Mouse (Mus musculus) liver, adult 2 months (tissue): ENCODE measurements around the gene Glb1l. TPM values are rescaled to one million over a fixed set of nuclear protein-coding genes. Genes with fewer than 3 reads are reported as not detected.

ENCODE experiments used
- DNase-seq: peaks from one replicate; pipeline ENCODE4 v3.0.0-alpha.2; 2011; ENCODE audit warnings: low read depth, low spot score; ENCODE audit errors: extremely low read depth
- H3K27ac ChIP-seq: fragments of 200-500 bp; replicated peaks from 2 replicates; pipeline ENCODE4 v1.5.1; 2012; ENCODE audit warnings: low read depth, mild to moderate bottlenecking, control low read depth, inconsistent platforms, low read length; ENCODE audit not compliant: insufficient read depth
- H3K27me3 ChIP-seq: fragments of 200-500 bp; 2 replicates; pipeline ENCODE4 v1.6.1; 2012; ENCODE audit warnings: mild to moderate bottlenecking, moderate library complexity, low read length, inconsistent platforms; ENCODE audit not compliant: control insufficient read depth, insufficient read depth
- H3K36me3 ChIP-seq: fragments of 200-500 bp; 2 replicates; pipeline ENCODE4 v1.6.1; 2012; ENCODE audit warnings: low read length, inconsistent platforms; ENCODE audit not compliant: control insufficient read depth, insufficient read depth
- H3K4me1 ChIP-seq: fragments of 200-500 bp; 2 replicates; pipeline ENCODE4 v1.6.1; 2011; ENCODE audit warnings: low read length; ENCODE audit not compliant: control insufficient read depth, insufficient read depth
- H3K4me3 ChIP-seq: fragments of 200-500 bp; 2 replicates; pipeline ENCODE4 v1.5.1; 2011; ENCODE audit warnings: low read depth, mild to moderate bottlenecking, control low read depth, low read length, moderate library complexity; ENCODE audit not compliant: insufficient read depth
- H3K79me2 ChIP-seq: fragments of 200-500 bp; 2 replicates; pipeline ENCODE4 v1.6.1; 2012; ENCODE audit warnings: inconsistent platforms, mild to moderate bottlenecking, low read length, moderate library complexity; ENCODE audit not compliant: control insufficient read depth, insufficient read depth
- H3K9ac ChIP-seq: fragments of 200-500 bp; 2 replicates; pipeline ENCODE4 v1.6.1; 2012; ENCODE audit warnings: low read depth, mild to moderate bottlenecking, control low read depth, inconsistent platforms, low read length
- CTCF ChIP-seq: fragments of 200-500 bp; IDR thresholded peaks from 2 replicates; pipeline ENCODE4 v1.5.1; 2011; ENCODE audit warnings: low read depth, low read length, control low read depth
- POLR2A ChIP-seq: fragments of 200-500 bp; IDR thresholded peaks from 2 replicates; pipeline ENCODE4 v1.6.1; 2011; ENCODE audit warnings: low read length, control low read depth; ENCODE audit not compliant: insufficient read depth; ENCODE audit errors: extremely low read depth
- WGBS: fragments of 180-500 bp; shearing (Covaris S2); methylation state at CpG from one replicate; pipeline ENCODE4 v1.1.7; 2018; 5-methylcytosine and 5-hydroxymethylcytosine counted together
- polyA plus RNA-seq: library from polyadenylated mRNA; depleted of rRNA; stranded (reverse); fragments of >200 nt; gene quantifications from 2 replicates; pipeline ENCODE4 v1.2.3, GENCODE M21; 2012; rRNA removed
- total RNA-seq: library from RNA; depleted of rRNA; stranded (reverse); fragments of >200 nt; gene quantifications from 2 replicates; pipeline ENCODE4 v1.2.3, GENCODE M21; 2014; rRNA removed

Glb1l gene
- 3.7 and 4.8 TPM in 2 replicates for total RNA-seq
- 2.1 and 2.5 TPM in 2 replicates for polyA plus RNA-seq

GRCm38 (mm10) chr1:75210136-75211087 lies at the start of gene Glb1l, which contains the start of gene Stk16:
TSS of gene Glb1l (minus strand) at chr1:75210813.
TSS of gene Stk16 (plus strand) at chr1:75210838.
- peak; percentile 86 for DNase-seq
- H3K36me3 ChIP-seq = peaks cover 11% of the 10 kb centered on the region; the same call in 1 of the 2 replicates
- peak within 1 kb of the TSS; percentile 85 for H3K27ac ChIP-seq
- 5% methylated on average over 42 of the region's 42 CpGs for WGBS
- no peaks in the 10 kb centered on the region for H3K27me3 ChIP-seq
- peaks cover 8% of the 10 kb centered on the region; the same call in 1 of the 2 replicates for H3K79me2 ChIP-seq
- peak within 1 kb of the TSS; percentile 92 for H3K9ac ChIP-seq
- peaks cover 29% of the 10 kb centered on the region for H3K4me1 ChIP-seq
- TF ChIP-seq POLR2A = peak; percentile 80
- TF ChIP-seq CTCF = no peak
- H3K4me3 ChIP-seq = peak within 1 kb of the TSS; percentile 89

- Histone ChIP-seq H3K4me1 (peaks cover 2% of the 10 kb centered on the region), H3K27ac (no peak overlapping the region), H3K36me3 (no peaks in the 10 kb centered on the region), H3K4me3 (no peak overlapping the region), H3K27me3 (no peaks in the 10 kb centered on the region), H3K79me2 (no peaks in the 10 kb centered on the region), H3K9ac (no peak overlapping the region)
- DNase-seq = no peak
- 77% methylated on average over 10 of the region's 10 CpGs for WGBS
- TF ChIP-seq CTCF = no peak
- no peak for TF ChIP-seq POLR2A
Observed at GRCm38 (mm10) chr1:75255516-75256046, 45.0 kb upstream of the Glb1l start.

- Histone ChIP-seq H3K27me3 (no peaks in the 10 kb centered on the region), H3K79me2 (no peaks in the 10 kb centered on the region), H3K27ac (no peak overlapping the region), H3K9ac (no peak overlapping the region), H3K4me3 (no peak overlapping the region), H3K36me3 (no peaks in the 10 kb centered on the region), H3K4me1 (peaks cover 2% of the 10 kb centered on the region)
- TF ChIP-seq CTCF = no peak
- TF ChIP-seq POLR2A = no peak
- WGBS = 74% methylated on average over 8 of the region's 8 CpGs
- no peak for DNase-seq
Observed at GRCm38 (mm10) chr1:75254625-75255013, 44.0 kb upstream of the Glb1l start.

- DNase-seq = peak; percentile 57
- TF ChIP-seq POLR2A = no peak
- TF ChIP-seq CTCF = peak; percentile 73
- WGBS = 61% methylated on average over 16 of the region's 16 CpGs
- no peaks in the 10 kb centered on the region for H3K36me3 ChIP-seq
- H3K4me1 ChIP-seq = peaks cover 2% of the 10 kb centered on the region
- H3K4me3 ChIP-seq = no peak overlapping the region
- H3K27ac ChIP-seq = no peak overlapping the region
- H3K27me3 ChIP-seq = no peaks in the 10 kb centered on the region
- H3K79me2 ChIP-seq = no peaks in the 10 kb centered on the region
- no peak overlapping the region for H3K9ac ChIP-seq
Observed at GRCm38 (mm10) chr1:75253849-75254624, 43.4 kb upstream of the Glb1l start.

GRCm38 (mm10) chr1:75253029-75253428 lies 42.4 kb upstream of the Glb1l start:
- no peak overlapping the region for H3K9ac ChIP-seq
- no peaks in the 10 kb centered on the region for H3K27me3 ChIP-seq
- H3K27ac ChIP-seq = no peak overlapping the region
- no peak overlapping the region for H3K4me3 ChIP-seq
- no peak for DNase-seq
- no peaks in the 10 kb centered on the region for H3K36me3 ChIP-seq
- H3K4me1 ChIP-seq = peaks cover 2% of the 10 kb centered on the region
- no peaks in the 10 kb centered on the region for H3K79me2 ChIP-seq
- 79% methylated on average over 16 of the region's 16 CpGs for WGBS
- peak; percentile 9; the same call in 1 of the 2 replicates for TF ChIP-seq CTCF
- no peak for TF ChIP-seq POLR2A
